Mouse (Mus musculus) testis, postnatal 10 days (tissue): ENCODE measurements at regions not wholly inside any gene's neighbourhood (a gene's known extent, or its start where the extent isn't known, plus 50 kb on each side); places are given as distances from the start of the nearest gene placed in this dataset.

Experiments used
- DNase-seq: peaks from one replicate; pipeline ENCODE4 v3.0.0; 2021; ENCODE audit warnings: low spot score

GRCm38 (mm10) chr1:122273579-122273978, 705.8 kb upstream of the Ddx18 start:
- no peak for DNase-seq

DNA sequence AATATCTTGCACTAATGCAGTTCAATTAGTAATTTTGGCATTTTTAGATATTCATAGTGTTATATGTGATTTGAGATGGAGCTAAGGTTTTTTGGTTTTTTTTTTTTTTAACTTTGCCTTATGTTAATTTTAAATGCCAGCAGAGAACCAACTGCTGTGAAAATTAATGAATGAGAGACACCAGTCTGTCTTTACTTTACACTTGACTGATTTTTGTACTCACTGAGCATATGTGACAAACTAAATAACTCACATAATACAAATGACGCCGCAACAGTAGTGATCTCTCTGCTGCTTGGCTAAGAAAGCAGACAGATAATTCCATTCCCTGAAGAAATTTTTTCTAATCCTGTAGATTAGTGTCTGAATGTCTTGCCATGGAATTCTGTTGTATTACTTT, 675.2 kb upstream of the Ddx18 start:
- no peak for DNase-seq

DNA sequence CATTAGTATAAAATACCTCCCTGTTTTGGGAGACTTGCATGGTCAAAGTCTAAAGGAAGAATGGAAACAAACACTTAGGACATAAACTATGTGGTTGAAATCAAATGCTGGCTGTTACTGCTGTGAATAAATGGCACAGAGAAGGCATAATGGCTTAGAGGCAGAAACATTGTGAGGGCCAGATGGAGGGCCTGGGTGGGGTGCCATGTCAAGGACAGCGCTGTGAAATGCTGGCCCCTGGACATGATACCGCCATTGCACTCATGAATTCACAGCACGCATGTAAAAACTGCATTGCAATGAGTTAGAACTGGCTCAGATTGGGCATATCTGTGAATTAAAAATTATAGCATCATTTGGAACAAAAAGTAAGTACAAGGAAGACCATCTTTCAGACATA, 673.7 kb upstream of the Ddx18 start:
- no peak for DNase-seq

- DNase-seq, result no peak
These were observed 662.7 kb upstream of the Ddx18 start for GRCm38 (mm10) chr1:122230442-122230841.

DNA sequence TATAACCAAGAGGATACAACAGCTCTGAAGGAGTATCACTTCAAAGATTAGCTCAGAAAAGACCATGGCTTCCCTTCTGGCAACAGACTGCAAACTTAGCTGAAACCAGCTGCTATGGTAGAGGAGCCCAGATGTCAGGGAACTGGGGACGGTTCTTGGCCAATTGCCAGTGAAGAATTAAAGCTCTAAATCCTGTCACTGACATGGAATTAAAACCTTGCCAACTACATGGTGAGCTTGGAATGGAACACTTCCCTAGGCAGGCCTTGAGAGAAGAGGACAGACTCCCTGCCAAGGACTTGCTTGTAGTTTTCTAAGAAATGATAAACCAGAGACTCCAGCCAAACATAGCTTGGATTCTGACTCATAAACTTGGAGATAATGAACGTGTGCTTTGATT, 644.7 kb upstream of the Ddx18 start:
- DNase-seq, result peak; percentile 37

- DNase-seq, result no peak
These were observed 640.8 kb upstream of the Ddx18 start for GRCm38 (mm10) chr1:122208619-122209018.

DNA sequence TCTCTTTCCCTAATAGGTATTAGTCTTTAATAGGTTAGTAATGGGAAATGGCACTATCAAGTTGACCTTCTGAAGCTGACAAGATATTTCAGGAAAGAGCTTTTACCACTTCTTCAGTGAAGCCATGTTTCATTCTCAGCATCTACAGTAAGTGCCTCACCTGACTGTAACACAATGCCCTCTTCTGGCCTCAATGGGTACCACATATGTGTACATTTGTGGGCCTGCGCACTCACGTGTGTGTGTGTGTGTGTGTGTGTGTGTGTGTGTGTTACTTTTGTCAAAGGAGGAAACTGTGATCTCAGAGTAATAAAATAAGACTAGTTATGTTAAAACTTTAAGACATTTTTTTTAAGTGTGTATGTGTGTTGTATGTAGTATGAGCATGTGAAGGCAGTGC, 601.8 kb upstream of the Ddx18 start:
- DNase-seq, result no peak

DNA sequence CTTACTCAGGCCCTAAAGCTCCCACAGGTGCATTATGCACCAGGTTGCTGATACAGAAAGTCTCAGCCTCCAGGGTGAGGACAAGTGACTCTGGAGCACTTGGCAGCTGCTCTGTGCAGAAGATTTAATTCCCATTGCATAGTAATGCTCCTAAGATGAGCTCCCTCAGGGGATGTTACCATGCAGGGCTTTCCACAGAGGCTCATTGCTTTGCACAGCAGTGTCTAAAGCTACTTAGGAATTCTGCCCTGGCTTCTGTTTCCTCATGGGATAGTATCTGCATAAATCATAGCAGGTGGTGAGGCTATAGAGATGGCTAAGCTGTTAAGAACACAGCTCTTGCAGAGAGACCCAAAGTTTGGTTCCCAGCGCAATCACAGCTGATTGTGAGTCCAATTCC, 594.0 kb upstream of the Ddx18 start:
- DNase-seq, result no peak

- no peak for DNase-seq
These were observed 573.6 kb upstream of the Ddx18 start for GRCm38 (mm10) chr1:122141362-122141761.

DNA sequence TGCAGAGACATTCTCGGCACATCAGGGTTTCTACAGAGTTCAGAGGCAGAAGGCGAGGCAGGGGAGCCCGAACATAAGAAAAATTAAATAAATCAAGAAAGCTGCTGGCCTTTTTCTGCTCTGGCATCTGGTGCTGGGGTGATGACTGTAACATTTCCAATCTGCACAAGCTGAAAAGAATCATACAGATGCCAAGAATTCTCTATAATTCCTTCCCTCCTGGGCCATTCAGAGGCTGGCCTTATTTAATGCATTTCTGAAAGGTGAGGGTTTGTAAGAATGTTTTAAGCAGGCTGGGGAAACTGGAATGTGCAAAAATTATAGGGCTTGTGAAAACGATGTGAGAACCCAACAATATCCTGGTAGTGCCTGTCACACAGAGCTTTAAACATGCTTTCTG, 556.2 kb upstream of the Ddx18 start:
- DNase-seq, result no peak

GRCm38 (mm10) chr1:122095726-122096125, 527.9 kb upstream of the Ddx18 start:
- no peak for DNase-seq

- no peak for DNase-seq
These were observed 514.7 kb upstream of the Ddx18 start for GRCm38 (mm10) chr1:122082481-122082880.

DNA sequence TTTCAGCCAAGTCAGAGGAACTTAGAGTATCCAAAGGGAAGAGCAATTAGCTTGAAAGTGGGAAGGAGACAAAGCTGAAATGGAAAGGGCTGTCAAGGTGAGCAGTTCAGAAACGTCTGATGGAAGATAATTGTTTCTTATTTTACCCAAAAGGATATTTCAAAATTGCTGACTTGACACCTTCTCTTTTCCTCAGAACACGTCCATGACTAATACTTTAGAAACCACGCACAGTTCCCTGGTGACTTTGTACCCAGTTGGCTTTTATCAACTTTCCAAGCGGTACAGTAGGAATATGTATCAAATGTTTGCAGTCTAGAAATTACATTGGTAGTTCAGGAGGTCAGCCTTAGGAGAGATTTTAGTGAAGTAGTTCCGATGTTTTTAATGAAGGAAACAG, 508.3 kb upstream of the Ddx18 start:
- no peak for DNase-seq

GRCm38 (mm10) chr1:122055146-122055545, 487.4 kb upstream of the Ddx18 start:
- DNase-seq, result no peak

DNA sequence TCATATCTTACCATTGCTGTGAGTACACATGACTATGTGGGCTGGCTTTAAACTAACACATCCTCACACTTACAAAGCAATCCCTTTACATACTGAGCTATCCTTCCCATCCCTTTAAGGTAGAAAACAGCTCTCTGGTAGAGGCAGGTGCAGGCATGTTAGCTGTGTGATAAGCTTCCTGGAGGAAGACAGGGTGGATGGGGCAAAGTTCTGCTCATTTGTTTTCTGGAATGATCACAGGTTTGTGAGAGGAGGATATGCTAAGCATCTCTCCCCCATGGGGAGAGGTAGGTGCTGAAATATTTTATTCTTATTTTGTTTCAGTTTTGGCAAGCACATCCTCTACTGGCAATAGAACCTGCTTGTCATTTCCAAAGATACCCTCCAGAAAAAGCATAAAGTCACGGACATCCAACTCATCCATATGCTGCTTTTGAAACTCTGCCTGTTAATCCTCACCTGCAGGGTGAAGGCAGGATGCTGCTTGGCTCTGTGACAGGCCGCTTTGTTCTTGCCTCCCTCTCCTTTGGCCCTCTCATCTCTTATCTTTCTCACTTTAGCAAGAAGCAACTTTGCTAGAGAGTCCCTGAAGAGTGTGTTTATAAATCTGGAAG, 480.4 kb upstream of the Ddx18 start:
- DNase-seq, result no peak

- no peak for DNase-seq
These were observed 476.1 kb upstream of the Ddx18 start for GRCm38 (mm10) chr1:122043896-122044295.

DNA sequence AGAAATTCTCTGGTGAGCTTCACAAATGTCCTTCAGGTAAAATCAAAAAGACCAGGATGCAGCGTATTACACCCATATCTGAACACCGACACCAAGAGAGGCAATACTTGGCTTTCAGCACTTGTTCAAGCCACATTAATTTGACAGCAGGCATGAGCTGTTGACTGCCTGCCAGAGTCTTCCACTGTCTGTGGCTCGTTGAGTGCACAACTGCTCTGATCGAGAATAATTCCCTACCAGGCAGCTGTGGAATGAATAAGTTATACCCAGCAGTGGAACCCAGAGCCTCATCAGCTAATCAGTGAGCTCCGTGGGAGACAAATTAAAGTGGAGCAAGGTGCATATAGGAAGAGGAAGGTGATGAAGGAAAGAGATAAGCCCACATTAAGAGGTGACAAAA, 475.3 kb upstream of the Ddx18 start:
- DNase-seq, result no peak

GRCm38 (mm10) chr1:122007749-122008148, 440.0 kb upstream of the Ddx18 start:
- no peak for DNase-seq

DNA sequence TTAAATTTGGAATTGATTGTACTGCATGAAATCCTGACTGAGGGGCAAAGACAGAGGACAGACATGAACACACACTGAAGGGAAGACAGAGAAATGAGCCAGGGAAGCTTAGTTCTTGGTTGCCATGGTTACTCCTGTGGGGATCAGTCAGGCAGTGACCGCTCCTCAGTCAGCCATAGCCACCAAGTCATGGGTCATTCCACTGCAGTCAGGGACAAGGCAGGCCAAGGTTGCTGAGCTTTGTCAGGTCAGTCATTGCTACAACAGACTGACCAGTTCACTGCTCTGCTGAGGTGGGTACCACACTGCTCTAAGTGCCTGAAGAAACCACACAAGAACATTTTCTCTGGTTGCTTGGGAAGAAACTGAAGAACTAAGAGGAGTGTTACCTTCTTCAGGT, 428.7 kb upstream of the Ddx18 start:
- no peak for DNase-seq

DNA sequence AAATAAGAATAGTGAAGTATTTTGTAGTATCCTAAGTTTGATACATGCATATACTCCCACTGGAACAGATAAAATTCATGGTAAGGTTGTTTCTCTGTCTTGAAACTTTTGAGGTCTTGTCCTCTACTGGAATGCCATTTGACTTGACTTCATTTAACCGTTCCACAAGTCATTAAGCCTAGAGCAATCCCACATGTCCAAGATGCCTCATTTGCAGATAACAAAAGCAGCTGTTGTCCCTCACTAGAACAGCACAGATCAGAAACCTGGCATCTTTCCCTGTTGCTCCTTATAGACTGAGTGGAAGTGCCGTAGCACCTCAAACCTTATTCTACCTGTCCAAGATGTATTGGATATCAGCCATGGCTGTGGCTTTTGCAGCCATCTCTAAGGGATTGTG, 422.9 kb upstream of the Ddx18 start:
- no peak for DNase-seq

DNA sequence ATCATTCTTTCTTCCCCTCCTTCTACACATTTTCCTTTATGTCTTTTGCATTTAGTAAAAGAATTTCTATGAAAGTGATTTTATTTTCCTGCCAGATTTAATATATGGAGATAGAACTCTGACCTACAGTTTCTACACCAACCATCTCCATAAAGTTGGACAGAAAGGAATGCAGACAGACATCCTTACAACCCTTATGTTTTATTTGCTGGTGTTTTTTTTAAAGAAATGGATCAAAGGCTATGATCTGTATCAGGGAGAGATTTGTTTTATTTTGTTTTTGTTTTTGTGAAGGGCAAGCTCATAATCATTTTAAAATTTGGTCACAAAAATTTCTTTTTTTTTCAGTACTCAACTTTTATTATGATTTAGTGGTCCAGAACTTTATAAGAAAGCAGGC, 391.2 kb upstream of the Ddx18 start:
- no peak for DNase-seq

DNA sequence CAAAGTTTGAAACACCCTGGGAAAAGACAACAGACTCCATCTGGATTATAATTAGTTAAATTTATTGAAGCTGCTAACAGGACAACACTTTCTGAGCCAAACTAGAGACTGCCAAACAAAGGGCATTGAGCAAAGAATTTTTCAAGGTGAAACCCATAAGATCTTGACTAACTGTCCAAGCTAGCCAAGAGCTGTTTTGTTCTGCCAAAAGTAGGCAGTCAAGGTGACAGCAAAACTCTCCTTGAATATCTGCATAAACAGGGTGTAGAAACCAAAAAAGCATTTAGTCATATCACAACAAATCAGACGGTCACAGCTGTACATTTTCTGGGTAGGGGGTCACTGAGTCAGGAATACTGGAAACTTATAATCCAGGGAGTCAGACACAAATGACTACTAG, 368.1 kb upstream of the Ddx18 start:
- no peak for DNase-seq
